Mouse (Mus musculus) lung, adult 2 months (tissue): ENCODE measurements around the gene Ndufa5.

Experiments
- CTCF ChIP-seq: fragments of 200-500 bp; IDR thresholded peaks from 2 replicates; pipeline ENCODE4 v1.5.1; 2011; ENCODE audit warnings: mild to moderate bottlenecking, low read length, control low read depth; ENCODE audit not compliant: insufficient read depth
- POLR2A ChIP-seq: fragments of 200-500 bp; IDR thresholded peaks from 2 replicates; pipeline ENCODE4 v1.6.1; 2011; ENCODE audit warnings: low read depth, mild to moderate bottlenecking, control low read depth, low read length, borderline replicate concordance; ENCODE audit errors: extremely low read depth

DNA sequence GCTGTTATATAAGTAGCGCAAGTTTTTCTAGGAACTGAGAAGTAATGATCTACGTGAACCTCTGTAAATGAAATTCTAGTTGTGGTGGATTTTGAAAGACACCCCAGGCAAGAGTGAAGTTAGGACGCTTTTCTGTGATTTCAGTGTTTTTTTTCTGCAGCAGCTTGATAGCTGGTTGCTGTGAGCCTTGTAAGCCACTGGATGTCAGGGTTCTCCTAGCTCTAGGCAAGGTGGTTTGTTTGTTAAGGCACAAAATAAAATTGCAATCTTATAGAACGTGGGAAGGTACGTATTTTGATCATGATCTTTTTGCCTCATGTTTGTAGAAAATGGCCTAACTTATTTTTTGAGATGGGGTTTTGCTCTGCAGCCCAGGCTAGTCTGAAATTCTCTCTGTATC is 41.1 kb upstream of the Ndufa5 start:
- TF ChIP-seq CTCF (peak; percentile 23; the same call in 1 of the 2 replicates), POLR2A (no peak)
